Mouse (Mus musculus) ES-E14 (cell line): ENCODE results near the gene Capg.

Experiments
- CHD2 ChIP-seq: IDR thresholded peaks from 2 replicates; pipeline ENCODE4 v1.6.1; 2014; ENCODE audit warnings: mild to moderate bottlenecking, low read depth, low read length, inconsistent platforms
- MAFK ChIP-seq: IDR thresholded peaks from 2 replicates; pipeline ENCODE4 v1.6.1; 2014; ENCODE audit warnings: mild to moderate bottlenecking, low read depth, low read length, inconsistent platforms; ENCODE audit not compliant: insufficient read depth
- ZC3H11A ChIP-seq: IDR thresholded peaks from 2 replicates; pipeline ENCODE4 v1.6.1; 2012; ENCODE audit warnings: low read depth, mild to moderate bottlenecking, inconsistent platforms, low read length, borderline replicate concordance
- ZNF384 ChIP-seq: IDR thresholded peaks from 2 replicates; pipeline ENCODE4 v1.6.1; 2012; ENCODE audit warnings: low read depth, low read length, inconsistent platforms

GRCm38 (mm10) chr6:72537998-72538500 is 6.1 kb upstream of the Capg start:
- TF ChIP-seq ZNF384 (no peak), CHD2 (no peak), MAFK (no peak), ZC3H11A (no peak)
